Comparison of ENCODE assay signal across 19 mouse cellular contexts in genomic region chrX:94049048-94049447, GRCm38 (mm10).
DNase-seq lines count a peak whose midpoint lies in the region; ATAC-seq lines count a peak whose summit lies in the region.
"Had no signal": no experiment of that assay in that cellular context is flagged by ENCODE, and none has a peak within 500 bp of the region (broad histone marks: within the 10 kb centered on the region; RNA-seq: fewer than 3 reads in every experiment).

No protein-coding gene starts in this region.

- H3K4me3 ChIP-seq in heart, embryonic 13.5 days = no peak overlapping the region
- H3K4me3 ChIP-seq in limb, embryonic 13.5 days = no peak overlapping the region
- no peak overlapping the region for H3K4me3 ChIP-seq in limb, embryonic 10.5 days
- no peak overlapping the region for H3K4me3 ChIP-seq in embryonic facial prominence, embryonic 15.5 days (replicated peaks)
- H3K4me3 ChIP-seq: forebrain, embryonic 13.5 days; hindbrain, embryonic 15.5 days had no signal

- H3K27ac ChIP-seq in heart, embryonic 13.5 days (replicated peaks) = peak overlapping the region; percentile 28; the same call in 1 of the 2 replicates
- no peak overlapping the region for H3K27ac ChIP-seq in limb, embryonic 13.5 days
- no peak overlapping the region for H3K27ac ChIP-seq in limb, embryonic 10.5 days
- peak overlapping the region; percentile 22; the same call in 1 of the 2 replicates for H3K27ac ChIP-seq in embryonic facial prominence, embryonic 15.5 days (replicated peaks)
- H3K27ac ChIP-seq: forebrain, embryonic 13.5 days; hindbrain, embryonic 15.5 days had no signal

- no peak for DNase-seq in heart, adult 8-10 months (ENCODE audit: low spot score)
- no peak for DNase-seq in limb, embryonic 10.5 days (ENCODE audit: low spot score)
- DNase-seq: adrenal gland, adult 2 months; adrenal gland, postnatal 25 days; cerebellum, adult 18-20 months; cerebellum, postnatal 10 days; forebrain, postnatal 0 days; gastrocnemius, postnatal 25 days; heart, adult 11 months; heart, postnatal 14 days had no signal

- WGBS in heart, embryonic 13.5 days = 70% methylated on average over 3 of the region's 3 CpGs
- 79% methylated on average over 3 of the region's 3 CpGs for WGBS in limb, embryonic 13.5 days
- WGBS in limb, embryonic 10.5 days = 87% methylated on average over 3 of the region's 3 CpGs
- WGBS in embryonic facial prominence, embryonic 15.5 days = 57% methylated on average over 3 of the region's 3 CpGs

- no peak for ATAC-seq in heart, embryonic 13.5 days (ENCODE audit: extremely low read depth, insufficient number of reproducible peaks, low FRiP score, low TSS enrichment)
- ATAC-seq in limb, embryonic 13.5 days (ENCODE audit: low FRiP score, low read depth) = 0 out of 2 replicates have a peak, but pooled peaks have one; percentile 15
- ATAC-seq in embryonic facial prominence, embryonic 15.5 days (ENCODE audit: insufficient number of reproducible peaks, low FRiP score, low TSS enrichment, low read depth) = 0 out of 2 replicates have a peak, but pooled peaks have one; percentile 24
- ATAC-seq in megakaryocyte, adult 5-6 weeks (ENCODE audit: poor library complexity, severe bottlenecking) = no peak
- ATAC-seq: forebrain, embryonic 13.5 days; forebrain, postnatal 0 days; intestine, embryonic 16.5 days had no signal

- H3K36me3 ChIP-seq in heart, embryonic 13.5 days = no peaks in the 10 kb centered on the region
- no peaks in the 10 kb centered on the region for H3K36me3 ChIP-seq in limb, embryonic 13.5 days
- no peaks in the 10 kb centered on the region for H3K36me3 ChIP-seq in limb, embryonic 10.5 days
- no peaks in the 10 kb centered on the region for H3K36me3 ChIP-seq in embryonic facial prominence, embryonic 15.5 days
- H3K36me3 ChIP-seq: hindbrain, embryonic 15.5 days had no signal

- peaks cover 18% of the 10 kb centered on the region for H3K4me1 ChIP-seq in heart, embryonic 13.5 days
- no peaks in the 10 kb centered on the region for H3K4me1 ChIP-seq in limb, embryonic 13.5 days
- no peaks in the 10 kb centered on the region for H3K4me1 ChIP-seq in limb, embryonic 10.5 days
- H3K4me1 ChIP-seq in embryonic facial prominence, embryonic 15.5 days = no peaks in the 10 kb centered on the region
- H3K4me1 ChIP-seq: forebrain, embryonic 13.5 days; hindbrain, embryonic 15.5 days had no signal

- H3K9ac ChIP-seq in heart, embryonic 13.5 days = no peak overlapping the region
- no peak overlapping the region for H3K9ac ChIP-seq in limb, embryonic 13.5 days
- H3K9ac ChIP-seq in embryonic facial prominence, embryonic 15.5 days = no peak overlapping the region
- H3K9ac ChIP-seq: forebrain, embryonic 13.5 days; forebrain, postnatal 0 days; hindbrain, embryonic 15.5 days had no signal

- H3K9me3 ChIP-seq in heart, embryonic 13.5 days = no peaks in the 10 kb centered on the region
- H3K9me3 ChIP-seq in limb, embryonic 13.5 days = no peaks in the 10 kb centered on the region
- no peaks in the 10 kb centered on the region for H3K9me3 ChIP-seq in limb, embryonic 10.5 days (replicated peaks)
- H3K9me3 ChIP-seq in embryonic facial prominence, embryonic 15.5 days (replicated peaks) = no peaks in the 10 kb centered on the region
- H3K9me3 ChIP-seq: forebrain, embryonic 13.5 days; hindbrain, embryonic 15.5 days had no signal

- peaks cover 39% of the 10 kb centered on the region for H3K27me3 ChIP-seq in heart, embryonic 13.5 days (replicated peaks)
- H3K27me3 ChIP-seq in limb, embryonic 13.5 days = peaks cover 21% of the 10 kb centered on the region
- peaks cover 81% of the 10 kb centered on the region for H3K27me3 ChIP-seq in limb, embryonic 10.5 days (ENCODE audit: low read depth, poor library complexity, severe bottlenecking)
- peaks cover 4% of the 10 kb centered on the region; the same call in 1 of the 2 replicates for H3K27me3 ChIP-seq in embryonic facial prominence, embryonic 15.5 days
- H3K27me3 ChIP-seq: CH12.LX had no signal

- H3K4me2 ChIP-seq in heart, embryonic 13.5 days = no peak overlapping the region
- no peak overlapping the region for H3K4me2 ChIP-seq in limb, embryonic 13.5 days (replicated peaks)
- H3K4me2 ChIP-seq in embryonic facial prominence, embryonic 15.5 days (replicated peaks) = no peak overlapping the region
- H3K4me2 ChIP-seq: forebrain, embryonic 13.5 days; heart, embryonic 11.5 days; hindbrain, embryonic 15.5 days had no signal

Comparison
In these comparisons a context has a peak if more than half of its experiments do, and no peak if none do; other contexts are left out.
1. ATAC-seq: peak in limb, embryonic 13.5 days (single experiment) and embryonic facial prominence, embryonic 15.5 days (single experiment); none in heart, embryonic 13.5 days (single experiment) and megakaryocyte, adult 5-6 weeks (single experiment).
2. H3K27ac ChIP-seq: peak in heart, embryonic 13.5 days (single experiment) and embryonic facial prominence, embryonic 15.5 days (single experiment); none in limb, embryonic 13.5 days (single experiment) and limb, embryonic 10.5 days (single experiment).